Mouse (Mus musculus): ENCODE measurements around the gene Sult6b1.

Gene Sult6b1

DNA sequence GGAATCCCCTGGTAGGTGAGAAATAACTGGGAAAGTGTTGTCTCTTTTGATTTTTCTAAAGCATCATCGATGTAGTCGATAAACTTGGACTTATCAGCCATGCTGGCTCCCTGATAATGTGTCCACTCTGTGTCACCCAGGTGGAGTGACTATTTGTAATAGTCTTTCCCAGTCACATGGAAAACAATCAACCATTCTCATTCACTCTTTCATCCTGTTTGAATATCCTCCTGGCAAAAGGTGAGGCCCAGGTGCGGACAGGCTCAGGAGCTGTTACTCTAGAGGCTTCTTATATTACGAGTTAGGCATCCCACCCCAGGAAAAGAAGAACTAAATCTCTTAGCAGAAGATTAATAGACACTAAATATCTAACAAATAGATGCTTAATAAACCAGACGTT lies at the start of gene Sult6b1:
Gene Sult6b1 (minus strand): TSS at position 101 of the 400 bp plus-strand sequence.
- DNase-seq (ENCODE audit: low spot score in 2 of 2) = no peak

DNA sequence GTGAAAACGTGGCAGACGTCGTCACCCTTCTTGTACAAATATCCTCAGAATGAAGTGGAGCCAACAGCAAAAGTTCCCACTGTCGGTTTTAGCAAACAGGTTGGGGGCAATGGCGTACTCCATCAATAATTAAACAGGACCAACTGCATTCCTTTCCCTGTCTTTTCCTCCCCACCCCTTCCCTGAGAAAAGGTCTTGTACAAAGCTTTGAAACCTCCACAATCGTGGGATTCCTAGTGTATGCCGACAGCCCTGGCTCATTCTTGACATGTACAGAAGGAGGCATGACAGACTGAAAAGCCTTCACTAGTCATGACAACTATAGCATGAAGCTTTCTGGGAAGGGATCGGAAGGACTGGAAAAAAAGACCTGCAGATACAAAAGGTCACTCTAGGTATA lies 46.4 kb upstream of the Sult6b1 start:
- DNase-seq (ENCODE audit: low spot score in 2 of 2) = no peak

DNA sequence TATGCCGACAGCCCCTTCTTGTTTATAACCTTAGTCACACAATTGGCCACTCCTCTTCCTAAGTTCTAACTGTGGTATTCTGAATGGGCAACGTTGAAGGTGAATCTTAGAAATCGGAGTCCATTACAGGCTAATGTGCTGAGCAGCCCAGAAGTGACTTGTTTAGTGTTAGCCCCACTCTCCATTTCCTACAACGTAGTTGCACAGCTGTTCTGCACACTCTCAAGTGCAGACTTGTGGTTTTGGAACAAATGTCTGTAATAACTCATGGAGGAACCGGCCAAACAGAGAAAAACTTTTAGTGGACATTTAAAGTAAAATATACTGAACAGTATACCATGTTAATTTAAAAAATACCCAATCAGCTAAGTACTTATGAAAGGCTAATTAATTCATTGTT lies 45.3 kb upstream of the Sult6b1 start:
- DNase-seq (ENCODE audit: low spot score in 2 of 2) = no peak

DNA sequence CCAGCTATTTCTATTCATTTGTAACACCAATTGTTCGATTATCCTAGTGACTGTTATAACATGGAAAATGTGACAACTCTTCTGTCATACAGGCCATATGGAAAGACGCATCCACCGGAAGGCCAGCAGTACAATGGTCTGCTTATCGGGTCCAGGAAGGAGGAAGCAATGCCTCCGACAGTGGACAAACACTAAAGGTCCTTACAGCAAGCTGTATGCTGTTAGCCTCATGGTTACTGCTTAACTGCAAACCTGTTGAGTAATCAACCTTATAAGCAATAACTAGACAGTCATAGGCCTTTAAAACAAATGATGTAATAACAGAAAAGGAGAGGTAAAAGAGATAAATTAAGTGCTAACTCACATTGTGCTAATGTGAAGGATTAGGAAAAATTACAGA lies 44.4 kb upstream of the Sult6b1 start:
- DNase-seq (ENCODE audit: low spot score in 2 of 2) = no peak

DNA sequence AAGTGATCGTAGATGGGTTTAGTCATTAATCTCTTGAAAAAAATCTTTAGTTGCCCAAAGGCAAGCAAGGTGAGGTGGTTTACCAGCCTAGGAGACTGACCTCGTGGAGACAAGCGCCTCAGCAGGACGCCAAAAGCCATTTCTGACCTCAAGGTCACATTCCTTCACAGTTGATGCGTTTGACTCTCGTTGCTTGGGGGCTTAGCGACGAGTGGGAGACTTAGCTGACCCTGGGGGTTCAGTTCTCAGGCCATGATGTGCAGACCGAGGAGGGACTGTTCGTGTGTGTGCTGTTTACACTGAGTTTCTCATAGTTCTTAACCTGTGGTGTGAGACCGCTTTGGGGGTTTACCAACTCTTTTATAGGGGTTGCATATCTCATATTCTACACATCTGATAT lies 35.8 kb upstream of the Sult6b1 start:
- no peak for DNase-seq (ENCODE audit: low spot score in 2 of 2)

DNA sequence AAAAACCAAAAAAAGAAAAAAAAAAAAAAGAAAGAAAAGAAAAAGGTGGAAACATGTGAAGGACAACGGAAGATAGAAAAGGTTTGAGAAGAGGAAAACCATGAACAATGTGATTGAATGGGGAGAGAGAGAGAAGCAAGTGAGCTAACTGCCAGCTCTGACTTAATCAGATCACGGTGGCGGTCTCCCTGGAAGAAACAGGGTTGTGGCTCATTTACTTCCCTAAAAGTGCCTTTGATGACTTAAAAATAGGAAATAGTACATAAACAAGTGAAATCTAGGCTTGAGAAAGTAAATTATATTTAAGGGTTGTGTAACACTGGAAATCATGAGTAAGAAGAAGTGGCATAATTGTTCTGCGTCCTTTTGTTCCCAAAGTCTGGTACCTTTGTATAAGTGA lies 32.1 kb upstream of the Sult6b1 start:
- DNase-seq (ENCODE audit: low spot score in 2 of 2) = no peak

DNA sequence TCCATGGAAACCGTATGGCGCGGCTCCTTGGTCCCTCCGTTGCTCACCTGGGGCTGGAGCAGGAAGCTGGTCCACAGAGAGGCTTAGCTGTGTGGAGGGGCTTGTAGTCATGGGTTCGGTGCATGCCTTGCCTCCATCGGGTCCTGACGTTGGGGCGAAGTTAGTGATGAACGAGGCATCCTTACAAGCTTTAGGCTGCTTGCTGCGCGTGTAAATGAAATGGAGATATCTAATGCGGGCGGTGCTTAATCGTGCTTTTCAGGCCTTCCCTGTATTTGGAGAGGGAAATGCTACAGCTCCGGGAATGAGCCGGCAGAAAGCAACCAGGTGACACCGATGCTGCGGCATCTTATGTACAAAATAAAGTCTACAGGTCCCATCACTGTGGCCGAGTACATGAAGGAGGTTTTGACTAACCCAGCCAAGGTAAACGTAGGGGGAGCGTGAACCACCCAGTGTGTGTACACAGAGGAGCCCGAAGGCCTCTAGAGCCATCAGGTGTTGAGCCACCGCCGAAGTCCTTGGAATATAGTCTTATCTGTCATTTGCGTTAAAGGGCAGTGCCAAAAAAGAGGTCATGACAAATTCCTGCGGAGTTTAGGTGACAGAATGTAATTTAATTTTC lies 30.5 kb upstream of the Sult6b1 start:
- peak in 1 of 2 experiments; percentile 19 for DNase-seq (ENCODE audit: low spot score in 2 of 2)

DNA sequence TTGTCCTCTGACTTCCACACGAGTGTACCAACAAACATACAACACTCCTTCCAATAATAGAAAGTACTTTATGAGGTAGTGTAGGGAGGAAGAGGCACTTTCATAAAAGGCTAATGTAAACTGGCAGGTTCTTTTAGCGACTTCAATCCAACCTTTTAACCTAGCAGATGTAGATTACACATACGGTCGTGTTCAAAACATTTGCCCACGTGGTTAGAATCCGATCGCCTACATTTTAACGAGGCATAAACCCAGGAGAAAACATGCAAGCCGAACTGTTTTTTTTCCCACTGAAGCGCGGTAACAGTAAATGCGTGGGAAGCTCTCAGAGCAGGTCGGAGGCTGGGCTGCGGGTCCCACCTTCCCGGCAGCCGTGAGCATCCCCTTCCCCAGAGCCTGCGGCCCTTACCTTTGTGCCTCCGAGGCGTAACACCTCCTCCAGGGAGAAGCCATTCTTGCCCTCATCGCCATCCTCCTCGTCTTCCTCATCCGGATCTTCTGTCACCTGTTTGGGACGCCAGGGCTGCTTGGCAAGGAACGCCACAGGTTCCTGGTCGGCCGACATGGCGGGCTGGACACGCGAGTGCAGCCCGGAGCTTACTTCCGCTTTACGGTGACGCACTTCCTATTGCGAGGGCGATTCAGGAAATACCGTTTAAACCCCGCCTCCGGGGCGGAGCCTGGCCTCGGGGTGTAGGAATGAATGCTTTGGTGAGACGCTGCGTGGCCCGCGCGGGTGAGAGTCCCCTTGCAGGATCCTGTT lies 29.9 kb upstream of the Sult6b1 start, which contains the start of the genes Cebpz and Ndufaf7:
Gene Cebpz (minus strand): TSS at position 601 of the 763 bp plus-strand sequence.
Gene Ndufaf7 (plus strand): TSS at position 671 of the 763 bp plus-strand sequence.
- DNase-seq (ENCODE audit: low spot score in 2 of 2) = peak; percentile 92 to 99

DNA sequence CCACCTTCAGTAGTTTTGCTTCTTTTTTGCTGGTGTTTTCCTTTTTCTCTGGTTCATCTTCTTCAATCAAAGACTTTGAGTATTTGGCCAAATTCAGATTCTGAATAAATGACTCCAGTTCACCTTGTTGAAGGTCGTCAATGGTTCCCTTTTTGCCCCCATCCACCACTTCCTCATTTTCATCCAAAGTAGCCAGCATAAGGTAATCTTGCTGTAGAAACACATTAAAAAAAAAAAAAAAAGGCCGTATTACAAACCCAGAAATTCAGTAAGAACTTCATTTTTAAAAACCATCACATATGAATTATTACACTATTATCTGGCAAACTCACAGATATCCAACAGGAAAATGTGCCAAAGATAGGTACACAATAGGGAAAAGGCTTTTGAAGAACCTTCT lies 29.1 kb upstream of the Sult6b1 start:
- no peak for DNase-seq (ENCODE audit: low spot score in 2 of 2)

DNA sequence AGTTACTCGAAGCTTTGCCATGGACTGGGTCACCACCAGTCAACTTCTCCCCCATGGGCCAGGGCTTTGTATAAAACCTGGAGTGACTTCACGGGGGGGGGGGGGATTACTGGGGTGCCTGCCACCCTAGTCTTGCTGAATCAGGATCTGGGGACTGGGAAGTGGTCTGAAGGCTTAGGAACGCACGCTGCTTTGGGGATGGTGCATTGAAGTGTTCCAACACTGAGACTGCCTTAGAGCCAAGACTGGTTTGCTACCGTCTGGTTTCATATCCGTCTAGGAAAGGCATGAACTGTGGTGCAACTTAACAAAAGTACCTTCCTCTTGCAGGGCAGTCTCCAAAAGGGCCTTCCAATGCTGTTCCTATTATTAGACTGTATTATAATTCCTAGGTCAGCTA lies 10.9 kb upstream of the Sult6b1 start:
- DNase-seq (ENCODE audit: low spot score in 2 of 2) = no peak

DNA sequence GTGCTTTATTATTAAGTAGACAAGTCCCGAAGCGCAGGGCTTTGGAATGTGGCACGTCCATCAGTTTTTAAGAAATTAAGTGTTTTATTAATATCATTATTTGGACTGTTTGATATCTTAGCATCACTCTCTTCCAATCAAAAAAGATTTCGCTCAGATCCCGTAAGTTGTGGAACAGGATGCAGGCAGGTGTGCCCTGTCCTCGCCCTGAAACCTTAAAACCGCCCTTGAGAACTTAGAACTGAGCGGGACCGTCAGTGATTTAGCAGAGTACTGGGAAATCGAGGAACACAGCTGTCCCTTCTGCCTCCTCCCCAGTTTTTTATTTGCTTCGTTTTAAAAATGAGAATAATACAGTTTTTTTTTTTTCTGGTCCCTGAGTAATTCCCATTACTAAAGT lies 10.1 kb upstream of the Sult6b1 start:
- DNase-seq (ENCODE audit: low spot score in 2 of 2) = no peak

DNA sequence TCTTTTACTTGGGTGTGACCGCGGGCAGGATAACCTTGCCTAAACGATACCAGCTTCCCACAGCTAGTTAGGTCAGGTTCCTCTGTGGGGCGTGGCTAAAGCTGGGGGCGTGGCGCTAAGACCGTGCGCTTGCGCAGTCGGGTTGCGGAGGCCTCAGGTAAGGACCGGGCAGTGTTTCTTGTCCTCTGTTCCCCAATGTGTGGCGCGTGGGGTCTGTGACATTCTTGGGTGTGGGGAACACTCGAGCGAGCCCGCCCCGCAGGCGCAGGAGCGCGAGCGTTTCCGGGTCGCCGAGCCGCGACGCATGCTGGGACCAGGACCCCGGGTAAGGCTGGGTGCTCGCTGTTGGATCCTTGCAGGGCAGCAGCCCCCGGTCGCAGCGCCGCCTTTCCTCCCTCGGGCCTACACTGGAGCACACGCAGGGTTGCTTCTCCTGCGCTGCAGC lies 9.6 kb upstream of the Sult6b1 start, which contains the start of gene Cebpzos:
Gene Cebpzos (plus strand): TSS at position 132 of the 445 bp plus-strand sequence.
- peak; percentile 92 for DNase-seq (ENCODE audit: low spot score in 2 of 2)

DNA sequence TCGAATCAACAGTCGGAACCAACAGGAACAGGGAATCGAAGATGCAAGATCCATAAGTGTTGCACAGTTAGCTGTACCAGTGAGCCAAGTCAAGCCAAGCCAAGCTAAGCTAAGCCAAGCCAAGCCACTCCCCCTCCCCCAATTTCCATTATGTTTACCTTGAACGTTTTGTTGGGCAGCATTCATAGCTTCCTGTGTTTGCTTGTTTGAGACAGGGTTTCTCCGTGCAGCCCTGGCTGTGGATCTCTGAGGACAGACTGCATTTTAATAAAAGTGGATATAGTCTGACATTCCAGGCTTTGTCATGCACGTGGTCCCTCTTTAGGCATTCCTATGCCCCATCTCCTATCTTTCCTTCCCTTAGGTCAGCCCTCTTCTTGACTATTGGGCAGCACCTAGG lies 9.0 kb upstream of the Sult6b1 start:
- DNase-seq (ENCODE audit: low spot score in 2 of 2) = no peak

DNA sequence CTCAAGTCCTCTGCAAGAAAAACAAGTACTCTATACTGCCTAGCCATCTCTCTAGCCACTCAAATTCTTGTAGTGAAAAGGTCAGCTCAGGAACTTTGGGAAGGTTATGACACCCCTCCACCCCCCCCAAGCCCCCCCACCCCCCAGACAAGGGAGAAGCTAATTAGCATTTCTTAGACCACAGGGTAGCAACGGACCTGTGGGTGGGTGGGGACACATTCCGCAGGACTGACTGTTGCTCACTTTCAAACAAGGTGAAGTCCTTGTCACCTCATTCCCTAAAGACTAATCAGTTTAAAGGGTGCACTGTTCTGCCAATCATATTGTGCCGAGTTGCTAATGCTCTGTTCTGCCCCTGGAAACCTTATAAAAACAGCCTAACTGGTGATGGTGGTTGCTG lies 7.1 kb upstream of the Sult6b1 start:
- no peak for DNase-seq (ENCODE audit: low spot score in 2 of 2)

DNA sequence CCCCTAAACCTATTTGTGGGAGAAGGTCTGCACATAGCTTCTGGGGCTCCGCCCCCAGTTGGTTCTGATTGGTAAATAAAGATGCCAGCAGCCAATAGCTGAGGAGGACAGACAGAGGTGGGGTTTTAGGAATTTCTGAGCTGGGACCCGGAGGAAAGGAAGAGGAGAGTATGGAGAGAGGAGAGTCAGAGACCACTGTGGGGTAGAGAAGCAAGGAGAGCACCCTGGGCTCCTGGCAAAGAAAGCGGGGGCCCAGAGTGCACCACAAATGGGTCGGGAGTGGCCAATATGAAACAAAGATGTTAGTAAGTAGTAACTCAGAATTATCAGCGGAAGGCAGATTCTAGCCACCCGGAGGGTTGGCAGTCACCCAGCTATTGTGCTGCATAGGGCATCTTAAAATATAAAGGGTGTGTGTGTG lies 6.1 kb upstream of the Sult6b1 start:
- peak in 1 of 2 experiments; percentile 50 for DNase-seq (ENCODE audit: low spot score in 2 of 2)

DNA sequence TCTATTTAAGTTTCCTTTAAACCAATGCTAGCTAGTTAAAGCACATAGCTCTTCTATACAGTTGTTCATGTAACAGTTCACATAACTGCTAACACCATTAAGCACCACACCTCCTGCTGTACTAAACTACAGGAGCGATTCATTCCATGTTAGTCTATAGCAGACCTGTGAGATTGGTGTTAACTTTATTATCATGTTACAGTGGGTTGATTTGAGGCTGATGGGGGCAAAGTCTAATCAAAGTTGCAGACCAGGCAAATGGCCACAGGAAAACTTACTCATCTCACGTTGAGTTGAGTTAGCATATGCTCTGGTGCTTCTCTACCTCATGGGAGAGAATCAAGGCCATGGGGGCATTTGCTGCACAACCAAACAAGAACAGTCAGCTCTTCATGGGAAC lies 2.6 kb upstream of the Sult6b1 start:
- no peak for DNase-seq (ENCODE audit: low spot score in 2 of 2)

DNA sequence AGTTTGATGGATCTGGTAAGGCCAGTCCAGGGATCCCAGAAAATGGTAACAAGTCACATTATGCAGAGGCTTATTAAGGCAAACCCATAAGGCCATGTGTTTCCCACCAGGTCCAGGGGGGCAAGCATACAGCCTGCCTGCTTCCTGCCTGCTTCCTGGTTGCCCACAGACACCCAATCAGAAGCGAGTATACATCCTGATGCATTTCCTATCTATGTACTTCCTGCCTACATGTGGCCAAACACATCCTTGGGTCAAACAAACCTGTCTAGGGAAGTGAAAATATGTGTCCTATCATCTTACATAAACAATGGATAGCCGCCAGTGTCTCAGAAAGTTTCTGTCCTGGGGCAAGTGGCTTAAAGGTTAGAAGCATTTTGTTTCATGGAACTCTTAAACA lies 3.6 kb downstream of the Sult6b1 start:
- DNase-seq (ENCODE audit: low spot score in 2 of 2) = no peak

DNA sequence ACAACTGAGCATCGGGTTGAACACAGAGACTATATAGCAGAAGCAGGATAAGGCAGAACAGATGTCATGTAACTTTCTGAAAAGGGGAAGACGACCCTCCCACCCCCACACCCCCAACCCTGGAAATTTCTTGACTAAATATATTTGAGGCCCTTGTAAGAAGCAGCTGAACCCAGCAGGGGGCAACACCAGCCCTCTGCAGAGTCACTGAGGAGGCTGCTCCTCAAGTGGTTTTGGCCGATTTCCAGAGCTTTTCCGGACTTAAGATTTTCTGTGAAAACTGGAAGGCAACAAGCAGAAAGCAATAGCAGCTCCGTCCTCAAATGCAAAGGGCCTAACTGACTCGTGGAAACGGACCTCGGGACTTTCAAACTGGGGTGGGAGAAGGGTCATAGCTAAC lies 11.4 kb downstream of the Sult6b1 start:
- peak in 1 of 2 experiments; percentile 39 for DNase-seq (ENCODE audit: low spot score in 2 of 2)

DNA sequence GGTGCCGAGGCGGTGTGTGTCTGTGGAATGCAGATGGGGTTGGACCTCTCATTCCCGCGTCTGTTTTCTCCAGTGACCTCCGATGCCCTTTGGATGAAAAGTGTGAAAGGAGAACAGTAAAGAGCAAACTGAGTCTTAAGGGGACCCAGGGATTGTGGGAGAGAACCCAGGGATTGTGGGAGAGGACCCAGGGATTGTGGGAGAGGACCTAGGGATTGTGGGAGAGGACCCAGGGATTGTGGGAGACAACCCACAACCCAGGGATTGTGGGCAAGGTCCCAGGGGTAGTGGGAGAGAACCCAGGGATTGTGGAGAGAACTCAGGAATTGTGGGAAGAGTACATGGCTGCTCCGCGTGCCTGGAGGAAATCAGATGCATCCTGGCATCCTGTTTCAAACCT lies 11.8 kb downstream of the Sult6b1 start:
- DNase-seq (ENCODE audit: low spot score in 2 of 2) = no peak

DNA sequence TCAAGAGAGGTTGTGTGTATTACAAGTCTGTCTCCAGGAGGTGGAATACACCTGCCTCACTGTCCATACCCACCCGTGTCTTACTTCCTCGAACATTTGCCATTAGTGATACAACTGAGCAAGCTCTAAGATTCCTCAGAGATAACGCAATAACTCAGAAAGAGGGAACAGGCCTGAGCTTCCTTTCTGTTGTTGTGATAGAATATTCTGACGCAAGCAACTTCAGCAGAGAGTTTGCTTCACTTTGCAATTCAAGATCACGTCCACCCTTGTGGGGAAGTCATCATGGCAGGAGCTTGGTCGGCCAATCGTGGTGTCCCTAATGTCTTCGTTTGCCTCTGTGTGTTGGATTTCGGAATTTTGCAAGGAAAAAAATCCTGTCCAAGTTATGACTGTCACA lies 15.8 kb downstream of the Sult6b1 start:
- no peak for DNase-seq (ENCODE audit: low spot score in 2 of 2)

DNA sequence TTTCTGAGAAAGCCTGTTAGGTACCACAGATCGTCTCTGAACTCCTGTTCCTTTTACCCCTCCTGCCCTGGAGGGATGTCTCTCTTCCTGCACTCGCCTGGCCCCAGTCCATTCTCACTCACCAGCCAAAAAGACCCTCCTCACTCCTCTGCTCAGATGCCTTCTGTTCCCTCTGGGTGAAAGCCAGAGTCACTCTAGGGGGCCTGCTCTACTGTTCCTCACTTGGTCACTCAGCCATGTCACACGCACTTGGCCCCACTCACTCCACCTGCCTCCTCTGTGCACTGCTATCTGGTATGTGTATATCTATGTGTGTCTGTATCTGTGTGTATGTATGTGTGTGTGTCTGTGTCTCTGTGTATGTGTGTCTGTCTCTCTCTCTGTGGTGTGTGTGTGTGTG lies 17.6 kb downstream of the Sult6b1 start:
- DNase-seq (ENCODE audit: low spot score in 2 of 2) = no peak

DNA sequence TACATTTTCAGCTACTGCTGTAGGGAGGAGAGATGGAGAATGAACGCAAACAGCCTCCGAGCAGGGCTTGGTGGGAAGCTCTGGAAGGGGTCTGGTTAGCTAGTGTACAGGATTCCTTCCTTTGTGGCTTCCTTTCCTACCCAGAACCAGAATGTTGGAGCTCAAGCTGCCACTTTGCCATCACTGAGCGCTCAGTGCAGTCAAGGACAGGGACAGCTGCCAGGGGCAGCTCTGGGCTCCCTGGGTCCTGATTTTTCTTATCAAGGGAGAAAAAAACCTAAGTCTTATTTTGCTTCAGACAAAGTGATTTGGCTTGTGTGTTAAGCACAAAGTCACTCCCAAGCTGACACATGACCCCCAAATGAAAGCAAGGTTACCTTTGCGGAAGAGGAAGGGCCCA lies 18.2 kb downstream of the Sult6b1 start:
- DNase-seq (ENCODE audit: low spot score in 2 of 2) = no peak

Data from spleen, postnatal 10 days (tissue).